Mouse (Mus musculus): ENCODE measurements around the gene Trpm8. TPM values are rescaled to one million over a fixed set of nuclear protein-coding genes. Genes with fewer than 3 reads are reported as not detected.
A peak's percentile ranks its signal among the peaks of the same experiment; 100 is the strongest.

The Trpm8 gene
- polyA plus RNA-seq, 1 experiment from 2014 or later: 0.04 TPM

GRCm38 (mm10) chr1:88301121-88302014 lies 23.9 kb downstream of the Trpm8 start:
- Histone ChIP-seq H3K27ac (no peak overlapping the region), H3K4me3 (replicated peaks) (no peak overlapping the region), H3K9me3 (peaks cover 85% of the 10 kb centered on the region), H3K27me3 (no peaks in the 10 kb centered on the region), H3K36me3 (no peaks in the 10 kb centered on the region), H3K9ac (replicated peaks) (no peak overlapping the region), H3K4me1 (replicated peaks) (no peaks in the 10 kb centered on the region), H3K4me2 (replicated peaks) (no peak overlapping the region)
- 70% methylated on average over 9 of the region's 9 CpGs for WGBS
- peak; percentile 22 for ATAC-seq

- no peak for ATAC-seq
- H3K4me1 ChIP-seq (replicated peaks): no peaks in the 10 kb centered on the region
- peaks cover 90% of the 10 kb centered on the region for H3K9me3 ChIP-seq
- H3K27me3 ChIP-seq: no peaks in the 10 kb centered on the region
- H3K9ac ChIP-seq (replicated peaks): no peak overlapping the region
- H3K36me3 ChIP-seq: no peaks in the 10 kb centered on the region
- no peak overlapping the region for H3K4me2 ChIP-seq (replicated peaks)
- no peak overlapping the region for H3K27ac ChIP-seq
- H3K4me3 ChIP-seq (replicated peaks): no peak overlapping the region
- 65% methylated on average over 14 of the region's 14 CpGs for WGBS
Measured at GRCm38 (mm10) chr1:88302057-88302740, 24.7 kb downstream of the Trpm8 start.

GRCm38 (mm10) chr1:88303762-88304161 lies 26.3 kb downstream of the Trpm8 start:
- no peak overlapping the region for H3K9ac ChIP-seq (replicated peaks)
- H3K36me3 ChIP-seq: no peaks in the 10 kb centered on the region
- WGBS: 64% methylated on average over 6 of the region's 6 CpGs
- H3K27me3 ChIP-seq: no peaks in the 10 kb centered on the region
- ATAC-seq: no peak
- no peak overlapping the region for H3K4me2 ChIP-seq (replicated peaks)
- no peak overlapping the region for H3K27ac ChIP-seq
- H3K9me3 ChIP-seq: peaks cover 89% of the 10 kb centered on the region
- H3K4me1 ChIP-seq (replicated peaks): no peaks in the 10 kb centered on the region
- no peak overlapping the region for H3K4me3 ChIP-seq (replicated peaks)

GRCm38 (mm10) chr1:88304261-88304985 lies 27.0 kb downstream of the Trpm8 start:
- WGBS: 58% methylated on average over 8 of the region's 8 CpGs
- ATAC-seq: no peak
- Histone ChIP-seq H3K27ac (no peak overlapping the region), H3K9ac (replicated peaks) (no peak overlapping the region), H3K4me2 (replicated peaks) (no peak overlapping the region), H3K4me3 (replicated peaks) (no peak overlapping the region), H3K27me3 (no peaks in the 10 kb centered on the region), H3K4me1 (replicated peaks) (no peaks in the 10 kb centered on the region), H3K9me3 (peaks cover 89% of the 10 kb centered on the region), H3K36me3 (no peaks in the 10 kb centered on the region)

- Histone ChIP-seq H3K9ac (replicated peaks) (no peak overlapping the region), H3K4me2 (replicated peaks) (no peak overlapping the region), H3K9me3 (peaks cover 88% of the 10 kb centered on the region), H3K27me3 (no peaks in the 10 kb centered on the region), H3K4me3 (replicated peaks) (no peak overlapping the region), H3K4me1 (replicated peaks) (no peaks in the 10 kb centered on the region), H3K36me3 (no peaks in the 10 kb centered on the region), H3K27ac (no peak overlapping the region)
- ATAC-seq: no peak
- 50% methylated on average over 6 of the region's 6 CpGs for WGBS
Measured at GRCm38 (mm10) chr1:88305018-88305795, 27.7 kb downstream of the Trpm8 start.

GRCm38 (mm10) chr1:88306543-88306942 lies 29.1 kb downstream of the Trpm8 start:
- no peak overlapping the region for H3K9ac ChIP-seq (replicated peaks)
- no peak overlapping the region for H3K27ac ChIP-seq
- WGBS: 57% methylated on average over 1 of the region's 1 CpGs
- no peak overlapping the region for H3K4me2 ChIP-seq (replicated peaks)
- peaks cover 77% of the 10 kb centered on the region for H3K9me3 ChIP-seq
- no peak for ATAC-seq
- H3K4me1 ChIP-seq (replicated peaks): no peaks in the 10 kb centered on the region
- no peak overlapping the region for H3K4me3 ChIP-seq (replicated peaks)
- H3K36me3 ChIP-seq: no peaks in the 10 kb centered on the region
- no peaks in the 10 kb centered on the region for H3K27me3 ChIP-seq

GRCm38 (mm10) chr1:88307180-88307579 lies 29.7 kb downstream of the Trpm8 start:
- H3K4me3 ChIP-seq (replicated peaks): no peak overlapping the region
- H3K27ac ChIP-seq: no peak overlapping the region
- H3K9me3 ChIP-seq: peaks cover 72% of the 10 kb centered on the region
- WGBS: 67% methylated on average over 12 of the region's 12 CpGs
- no peak for ATAC-seq
- H3K4me1 ChIP-seq (replicated peaks): no peaks in the 10 kb centered on the region
- no peak overlapping the region for H3K9ac ChIP-seq (replicated peaks)
- H3K4me2 ChIP-seq (replicated peaks): no peak overlapping the region
- H3K36me3 ChIP-seq: no peaks in the 10 kb centered on the region
- no peaks in the 10 kb centered on the region for H3K27me3 ChIP-seq

- Histone ChIP-seq H3K27ac (no peak overlapping the region), H3K9me3 (peaks cover 57% of the 10 kb centered on the region), H3K4me3 (replicated peaks) (no peak overlapping the region), H3K4me1 (replicated peaks) (no peaks in the 10 kb centered on the region), H3K36me3 (no peaks in the 10 kb centered on the region), H3K27me3 (no peaks in the 10 kb centered on the region), H3K9ac (replicated peaks) (no peak overlapping the region), H3K4me2 (replicated peaks) (no peak overlapping the region)
- WGBS: 51% methylated on average over 2 of the region's 2 CpGs
- ATAC-seq: no peak; the same call in 1 of the 2 replicates
Measured at GRCm38 (mm10) chr1:88309020-88309419, 31.6 kb downstream of the Trpm8 start.

GRCm38 (mm10) chr1:88309905-88310304 lies 32.4 kb downstream of the Trpm8 start:
- H3K4me3 ChIP-seq (replicated peaks): no peak overlapping the region
- H3K27ac ChIP-seq: no peak overlapping the region
- H3K36me3 ChIP-seq: no peaks in the 10 kb centered on the region
- no peak for ATAC-seq
- 50% methylated on average over 3 of the region's 3 CpGs for WGBS
- H3K9ac ChIP-seq (replicated peaks): no peak overlapping the region
- no peaks in the 10 kb centered on the region for H3K27me3 ChIP-seq
- H3K4me1 ChIP-seq (replicated peaks): no peaks in the 10 kb centered on the region
- H3K4me2 ChIP-seq (replicated peaks): no peak overlapping the region
- peaks cover 50% of the 10 kb centered on the region for H3K9me3 ChIP-seq

GRCm38 (mm10) chr1:88310349-88310748 lies 32.9 kb downstream of the Trpm8 start:
- Histone ChIP-seq H3K4me1 (replicated peaks) (no peaks in the 10 kb centered on the region), H3K27ac (no peak overlapping the region)
- 67% methylated on average over 3 of the region's 3 CpGs for WGBS

GRCm38 (mm10) chr1:88317279-88317678 lies 39.8 kb downstream of the Trpm8 start:
- Histone ChIP-seq H3K36me3 (no peaks in the 10 kb centered on the region), H3K27me3 (no peaks in the 10 kb centered on the region), H3K4me3 (replicated peaks) (no peak overlapping the region), H3K27ac (no peak overlapping the region), H3K4me2 (replicated peaks) (no peak overlapping the region), H3K9ac (replicated peaks) (no peak overlapping the region), H3K9me3 (no peaks in the 10 kb centered on the region), H3K4me1 (replicated peaks) (no peaks in the 10 kb centered on the region)
- ATAC-seq: no peak
- WGBS: 91% methylated on average over 1 of the region's 1 CpGs

More at GRCm38 (mm10) chr1:88310349-88310748, 32.9 kb downstream of the Trpm8 start:
- H3K36me3 ChIP-seq: no peaks in the 10 kb centered on the region
- H3K9ac ChIP-seq (replicated peaks): no peak overlapping the region
- no peaks in the 10 kb centered on the region for H3K27me3 ChIP-seq
- H3K9me3 ChIP-seq: peaks cover 46% of the 10 kb centered on the region
- no peak overlapping the region for H3K4me3 ChIP-seq (replicated peaks)
- ATAC-seq: no peak
- H3K4me2 ChIP-seq (replicated peaks): no peak overlapping the region
